Mouse (Mus musculus) adrenal gland, postnatal 36 days (tissue): ENCODE results near the gene Gng12. TPM values are rescaled to one million over a fixed set of nuclear protein-coding genes. Genes with fewer than 3 reads are reported as not detected.
A peak's percentile ranks its signal among the peaks of the same experiment; 100 is the strongest.
"Not testable (repeated sequence)": the region's sequence is repeated elsewhere in the genome, so short reads cannot be mapped to it uniquely, and the experiment has no call there.

Source experiments
- DNase-seq, 2 experiments: peaks; one replicate each; pipeline ENCODE4 v3.0.0; 2021; ENCODE audit warnings: mixed read lengths in 1 of 2
- total RNA-seq, 2 experiments: library from RNA; stranded (reverse); gene quantifications; 2 replicates each; pipeline ENCODE4 v1.2.3; 2021

Gene Gng12
- total RNA-seq, 2 experiments from 2014 or later: 69.8 to 94.6 TPM

GRCm38 (mm10) chr6:67027438-67028142 lies 131.4 kb downstream of the Gng12 start:
- DNase-seq: peak in 1 of 2 experiments; percentile 43

GRCm38 (mm10) chr6:67029312-67029950 lies 133.2 kb downstream of the Gng12 start:
- no peak for DNase-seq

DNA sequence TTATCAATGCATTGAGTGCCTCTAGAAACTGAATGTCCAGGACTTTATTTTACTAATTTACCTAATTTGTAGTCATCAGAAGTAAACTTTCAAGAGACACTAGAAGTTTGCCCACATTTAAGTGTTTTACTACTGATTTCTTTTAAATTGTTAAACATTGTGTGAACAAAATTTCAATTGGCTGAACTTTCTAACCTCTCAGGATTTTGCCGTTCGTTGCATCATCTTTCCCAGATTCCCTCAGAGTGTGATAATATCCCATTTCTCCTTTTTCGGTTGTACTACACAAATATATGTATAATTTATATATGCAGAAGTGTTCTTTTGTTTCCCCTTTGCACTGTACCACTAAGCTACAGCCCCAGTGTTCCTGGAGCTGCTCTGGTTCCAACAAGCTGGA lies 133.8 kb downstream of the Gng12 start:
- DNase-seq: no peak

DNA sequence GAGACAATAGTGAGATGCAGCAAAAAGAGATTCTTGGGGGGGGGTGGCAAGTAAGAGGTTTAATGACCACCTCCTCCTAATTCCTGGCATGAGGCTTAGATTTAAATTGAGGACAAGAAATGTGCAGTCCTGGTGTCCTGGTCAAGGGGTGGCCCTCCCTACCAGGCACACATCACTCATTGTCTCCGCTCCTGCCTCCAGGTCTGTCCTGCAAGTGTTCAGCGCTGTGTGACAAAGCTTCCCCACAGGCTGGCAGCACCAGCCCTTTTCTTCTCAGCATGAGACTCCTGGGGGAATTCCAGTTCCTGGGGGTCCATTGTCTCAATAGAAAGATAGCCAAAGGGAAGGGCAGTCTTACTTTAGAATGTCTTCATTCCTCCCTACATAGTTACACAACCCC lies 134.2 kb downstream of the Gng12 start:
- DNase-seq: no peak

- no peak for DNase-seq
These were observed 134.6 kb downstream of the Gng12 start for GRCm38 (mm10) chr6:67030846-67031245.

DNA sequence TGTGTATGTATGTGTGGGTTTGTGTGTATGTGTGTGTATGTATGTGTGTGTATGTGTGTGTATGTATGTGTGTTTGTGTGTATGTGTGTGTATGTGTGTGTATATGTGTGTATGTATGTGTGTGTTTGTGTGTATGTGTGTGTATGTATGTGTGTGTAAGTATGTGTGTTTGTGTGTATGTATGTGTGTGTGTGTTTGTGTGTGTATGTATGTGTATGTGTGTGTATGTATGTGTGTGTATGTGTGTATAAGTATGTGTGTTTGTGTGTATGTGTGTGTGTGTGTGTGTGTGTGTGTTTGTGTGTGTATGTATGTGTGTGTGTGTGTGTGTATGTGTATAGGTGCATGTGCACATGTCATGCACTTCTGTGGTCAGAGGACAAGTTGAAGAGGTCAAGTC lies 136.4 kb downstream of the Gng12 start:
- not testable (repeated sequence) for DNase-seq

- not testable (repeated sequence) for DNase-seq
These were observed 136.8 kb downstream of the Gng12 start for GRCm38 (mm10) chr6:67032972-67033371.

- DNase-seq: no peak
These were observed 137.4 kb downstream of the Gng12 start for GRCm38 (mm10) chr6:67033604-67034003.

DNA sequence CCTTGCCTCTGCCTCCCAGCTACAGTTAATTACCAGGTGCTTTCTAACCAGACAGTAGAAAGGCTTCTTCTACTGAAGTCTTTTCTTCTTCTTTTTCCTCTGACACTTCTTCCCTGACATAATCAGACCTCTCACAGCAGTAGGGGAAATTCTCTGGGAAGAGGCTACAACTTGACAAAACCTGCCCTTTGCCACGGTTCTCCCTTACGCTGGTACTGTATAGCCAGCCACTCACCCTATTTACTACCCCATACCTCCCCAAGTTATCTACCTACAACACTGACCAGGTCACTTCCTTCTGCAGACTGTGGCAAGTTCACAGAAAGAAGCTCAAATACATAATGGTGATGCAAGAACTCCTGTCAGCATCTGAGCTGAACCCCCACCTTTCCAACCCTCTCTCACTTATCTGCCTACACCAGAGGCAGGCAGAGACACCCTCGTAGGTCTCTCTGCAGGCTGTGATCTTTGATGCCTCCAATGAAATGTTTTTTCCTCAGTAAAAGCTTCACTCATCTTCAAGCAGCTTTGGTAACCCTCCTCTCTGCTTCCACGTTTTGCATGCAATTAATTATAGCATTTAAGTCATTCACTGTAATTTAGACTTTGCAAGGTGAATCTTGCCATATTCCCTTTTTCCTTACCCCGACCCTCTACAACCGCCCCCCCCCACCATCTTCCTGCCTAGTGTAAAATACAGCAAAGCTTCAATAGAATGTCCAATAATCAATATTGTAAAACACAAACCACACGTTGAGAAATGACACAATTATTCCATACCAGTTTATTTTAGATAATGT lies 138.3 kb downstream of the Gng12 start:
- no peak for DNase-seq

GRCm38 (mm10) chr6:67035388-67036299 lies 139.4 kb downstream of the Gng12 start:
- DNase-seq: peak in 1 of 2 experiments; percentile 28

DNA sequence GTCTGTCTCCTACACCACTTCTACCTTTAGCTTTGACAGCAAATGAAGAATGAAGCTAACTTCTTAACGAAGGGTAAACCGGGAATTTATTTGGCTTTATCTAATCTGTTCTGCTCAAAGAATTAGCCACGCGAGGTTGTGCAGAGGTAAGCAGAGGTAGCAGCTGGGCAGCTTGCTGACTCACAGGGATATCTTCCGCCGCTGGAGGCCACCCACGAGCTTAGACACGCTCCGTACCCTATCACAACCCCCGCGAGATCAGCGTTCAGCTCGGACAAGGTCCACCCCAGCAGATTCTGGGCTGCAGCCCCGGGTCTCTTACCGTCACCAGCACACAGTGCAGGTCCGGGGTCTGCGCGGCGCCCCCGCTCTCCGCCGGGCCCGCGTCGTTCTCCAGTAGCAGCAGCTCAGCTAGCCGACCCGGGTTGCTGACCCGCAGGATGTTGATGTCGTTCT lies 140.2 kb downstream of the Gng12 start:
- DNase-seq: peak; percentile 87 to 92

GRCm38 (mm10) chr6:67036837-67037628 lies 140.8 kb downstream of the Gng12 start, which contains the start of gene Gadd45a:
TSS of gene Gadd45a (minus strand) at chr6:67037457.
- DNase-seq: peak; percentile 96 to 99

- no peak for DNase-seq
These were observed 142.8 kb downstream of the Gng12 start for GRCm38 (mm10) chr6:67038964-67039363.

- no peak for DNase-seq
These were observed 144.8 kb downstream of the Gng12 start for GRCm38 (mm10) chr6:67040904-67041410.

- no peak for DNase-seq
These were observed 149.2 kb downstream of the Gng12 start for GRCm38 (mm10) chr6:67045424-67045823.

- no peak for DNase-seq
These were observed 150.7 kb downstream of the Gng12 start for GRCm38 (mm10) chr6:67046937-67047336.

DNA sequence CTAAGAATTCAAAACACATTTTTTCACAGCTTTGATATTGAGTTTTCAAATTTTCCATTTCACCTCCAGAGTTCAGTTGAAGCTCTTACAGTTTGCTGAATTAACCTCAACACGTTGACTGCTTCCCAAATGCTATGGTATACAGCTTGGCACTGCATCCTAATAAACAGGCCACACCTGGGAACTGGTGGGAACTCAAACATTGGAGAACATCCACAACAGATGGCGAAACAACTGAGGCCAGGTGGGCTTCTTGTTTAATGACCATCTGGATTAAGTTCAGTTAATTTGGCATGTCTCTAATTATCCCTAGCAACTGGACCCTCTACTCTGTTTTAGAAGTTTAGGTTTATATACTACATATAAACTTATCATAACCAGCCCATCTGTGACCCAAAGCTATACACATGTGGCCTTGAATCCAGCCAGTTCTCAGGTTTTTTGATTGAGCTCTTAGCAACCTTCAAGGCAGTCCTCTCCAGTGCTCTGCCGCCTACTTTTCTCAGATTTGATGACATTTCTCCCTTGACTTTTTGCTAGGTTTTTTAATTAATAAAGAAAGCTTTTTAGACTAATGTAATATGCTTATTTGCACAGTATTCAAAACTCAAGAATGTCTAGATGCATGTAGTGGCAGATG lies 152.0 kb downstream of the Gng12 start:
- DNase-seq: no peak

- DNase-seq: no peak
These were observed 152.9 kb downstream of the Gng12 start for GRCm38 (mm10) chr6:67048880-67049694.

DNA sequence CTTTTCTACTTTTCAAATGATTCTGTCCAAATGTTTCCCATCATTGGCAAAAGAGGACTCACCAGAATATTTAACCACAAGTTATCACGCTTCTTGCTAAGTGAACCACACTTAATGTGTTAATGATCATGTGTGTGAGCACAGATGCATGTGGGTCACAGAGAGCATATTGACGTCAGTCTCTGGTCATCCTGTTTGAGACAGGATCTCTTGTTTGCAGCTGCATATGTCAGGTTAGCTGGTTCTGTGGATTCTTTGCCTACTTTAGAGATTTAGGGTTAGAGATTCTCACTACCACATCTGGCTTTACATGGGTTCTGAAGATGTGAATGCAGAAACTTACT lies 153.5 kb downstream of the Gng12 start:
- DNase-seq: no peak
